Mouse (Mus musculus) cortical plate, adult 2 months (tissue): ENCODE results near the gene Orc5. TPM values are rescaled to one million over a fixed set of nuclear protein-coding genes. Genes with fewer than 3 reads are reported as not detected.
"Not testable (repeated sequence)": the region's sequence is repeated elsewhere in the genome, so short reads cannot be mapped to it uniquely, and the experiment has no call there.

ENCODE experiments used
- H3K27ac ChIP-seq: fragments of 200-500 bp; 2 replicates; pipeline ENCODE4 v1.5.1; 2012; ENCODE audit warnings: low read length, control low read depth, inconsistent platforms; ENCODE audit not compliant: insufficient read depth
- H3K4me1 ChIP-seq: fragments of 200-500 bp; 2 replicates; pipeline ENCODE4 v1.6.1; 2011; ENCODE audit warnings: low read length; ENCODE audit not compliant: control insufficient read depth, insufficient read depth
- H3K4me3 ChIP-seq: fragments of 200-500 bp; 2 replicates; pipeline ENCODE4 v1.5.1; 2011; ENCODE audit warnings: mild to moderate bottlenecking, low read length, control low read depth; ENCODE audit not compliant: insufficient read depth
- CTCF ChIP-seq: fragments of 200-500 bp; IDR thresholded peaks from 2 replicates; pipeline ENCODE4 v1.5.1; 2011; ENCODE audit warnings: mild to moderate bottlenecking, control low read depth, low read length; ENCODE audit not compliant: insufficient read depth; ENCODE audit errors: extremely low read depth
- POLR2A ChIP-seq: fragments of 200-500 bp; IDR thresholded peaks from 2 replicates; pipeline ENCODE4 v1.6.1; 2011; ENCODE audit warnings: mild to moderate bottlenecking, low read length, control low read depth; ENCODE audit not compliant: insufficient read depth; ENCODE audit errors: extremely low read depth
- polyA plus RNA-seq: library from polyadenylated mRNA; depleted of rRNA; stranded (reverse); fragments of >200 nt; gene quantifications from 2 replicates; pipeline ENCODE4 v1.2.3, GENCODE M21; 2012

Gene Orc5
- polyA plus RNA-seq, 1 experiment, result 6.9 TPM

DNA sequence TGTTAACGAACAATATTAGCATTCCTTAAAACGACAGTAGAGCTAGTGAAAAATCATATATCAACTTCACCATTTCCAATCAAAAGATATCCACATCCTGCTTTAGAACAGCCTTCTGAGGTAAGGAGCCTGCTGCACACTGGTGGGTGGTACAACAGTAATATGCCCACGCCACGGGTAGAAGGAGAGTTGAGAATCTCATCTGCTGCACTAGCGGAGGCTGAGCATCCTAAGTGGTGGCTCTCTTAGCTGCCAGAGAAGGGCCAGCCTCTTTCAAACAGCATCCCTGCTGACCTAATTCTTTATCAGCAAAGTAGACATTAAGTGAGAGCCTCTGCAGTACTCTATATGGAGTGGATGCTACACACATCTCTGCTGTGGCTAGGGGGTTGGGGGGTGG, 41.7 kb downstream of the Orc5 start:
- Histone ChIP-seq H3K4me3 (no peak overlapping the region), H3K4me1 (no peaks in the 10 kb centered on the region), H3K27ac (no peak overlapping the region)
- TF ChIP-seq POLR2A (no peak), CTCF (no peak)

- Histone ChIP-seq H3K27ac (no peak overlapping the region), H3K4me1 (no peaks in the 10 kb centered on the region), H3K4me3 (no peak overlapping the region)
- TF ChIP-seq CTCF (no peak), POLR2A (no peak)
These were observed 50.8 kb downstream of the Orc5 start for GRCm38 (mm10) chr5:22499437-22499836.

GRCm38 (mm10) chr5:22491088-22491487, 59.1 kb downstream of the Orc5 start:
- TF ChIP-seq POLR2A, result no peak

GRCm38 (mm10) chr5:22489091-22489490, 61.1 kb downstream of the Orc5 start:
- TF ChIP-seq CTCF, result no peak
- TF ChIP-seq POLR2A, result no peak
- H3K4me1 ChIP-seq, result no peaks in the 10 kb centered on the region; the same call in 1 of the 2 replicates
- no peak overlapping the region for H3K27ac ChIP-seq
- no peak overlapping the region for H3K4me3 ChIP-seq

More at GRCm38 (mm10) chr5:22491088-22491487, 59.1 kb downstream of the Orc5 start:
- Histone ChIP-seq H3K27ac (no peak overlapping the region), H3K4me3 (no peak overlapping the region), H3K4me1 (no peaks in the 10 kb centered on the region; the same call in 1 of the 2 replicates)

GRCm38 (mm10) chr5:22486601-22487206, 63.5 kb downstream of the Orc5 start:
- H3K27ac ChIP-seq, result no peak overlapping the region
- TF ChIP-seq CTCF (no peak), POLR2A (no peak)
- H3K4me1 ChIP-seq, result no peaks in the 10 kb centered on the region; the same call in 1 of the 2 replicates
- H3K4me3 ChIP-seq, result no peak overlapping the region

- H3K4me1 ChIP-seq, result no peaks in the 10 kb centered on the region; the same call in 1 of the 2 replicates
- no peak overlapping the region for H3K27ac ChIP-seq
- no peak overlapping the region for H3K4me3 ChIP-seq
- no peak for TF ChIP-seq POLR2A
- no peak for TF ChIP-seq CTCF
These were observed 64.5 kb downstream of the Orc5 start for GRCm38 (mm10) chr5:22485764-22486163.

GRCm38 (mm10) chr5:22482567-22482966, 67.7 kb downstream of the Orc5 start:
- no peak overlapping the region for H3K4me3 ChIP-seq
- H3K4me1 ChIP-seq, result no peaks in the 10 kb centered on the region; the same call in 1 of the 2 replicates
- TF ChIP-seq CTCF (no peak), POLR2A (no peak)
- no peak overlapping the region for H3K27ac ChIP-seq

- not testable (repeated sequence) for H3K4me1 ChIP-seq, H3K4me3 ChIP-seq
These were observed 77.8 kb downstream of the Orc5 start for GRCm38 (mm10) chr5:22472445-22472844.

DNA sequence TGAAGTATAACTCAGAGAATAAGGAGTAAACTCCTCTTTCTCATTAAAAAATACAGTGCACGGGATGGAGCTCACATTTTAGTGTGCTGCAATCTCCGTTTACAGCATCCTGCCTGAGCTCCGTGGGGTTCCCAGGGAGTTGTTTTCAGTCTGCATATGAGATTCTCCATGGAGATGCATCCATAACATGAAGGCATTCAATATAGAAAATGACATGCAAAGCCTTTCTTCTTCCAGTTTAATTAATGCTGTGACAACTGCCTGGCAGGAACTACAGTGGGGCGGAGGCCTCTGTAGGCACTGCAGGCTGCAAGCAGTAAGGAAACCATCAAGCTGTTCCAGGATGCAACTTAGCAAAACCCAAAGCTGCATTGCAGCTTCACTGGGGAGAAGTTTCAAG, 79.0 kb downstream of the Orc5 start:
- Histone ChIP-seq H3K4me1 (no peaks in the 10 kb centered on the region), H3K27ac (no peak overlapping the region), H3K4me3 (no peak overlapping the region)
- no peak for TF ChIP-seq POLR2A
- TF ChIP-seq CTCF, result no peak

More at GRCm38 (mm10) chr5:22472445-22472844, 77.8 kb downstream of the Orc5 start:
- H3K27ac ChIP-seq, result not testable (repeated sequence)

DNA sequence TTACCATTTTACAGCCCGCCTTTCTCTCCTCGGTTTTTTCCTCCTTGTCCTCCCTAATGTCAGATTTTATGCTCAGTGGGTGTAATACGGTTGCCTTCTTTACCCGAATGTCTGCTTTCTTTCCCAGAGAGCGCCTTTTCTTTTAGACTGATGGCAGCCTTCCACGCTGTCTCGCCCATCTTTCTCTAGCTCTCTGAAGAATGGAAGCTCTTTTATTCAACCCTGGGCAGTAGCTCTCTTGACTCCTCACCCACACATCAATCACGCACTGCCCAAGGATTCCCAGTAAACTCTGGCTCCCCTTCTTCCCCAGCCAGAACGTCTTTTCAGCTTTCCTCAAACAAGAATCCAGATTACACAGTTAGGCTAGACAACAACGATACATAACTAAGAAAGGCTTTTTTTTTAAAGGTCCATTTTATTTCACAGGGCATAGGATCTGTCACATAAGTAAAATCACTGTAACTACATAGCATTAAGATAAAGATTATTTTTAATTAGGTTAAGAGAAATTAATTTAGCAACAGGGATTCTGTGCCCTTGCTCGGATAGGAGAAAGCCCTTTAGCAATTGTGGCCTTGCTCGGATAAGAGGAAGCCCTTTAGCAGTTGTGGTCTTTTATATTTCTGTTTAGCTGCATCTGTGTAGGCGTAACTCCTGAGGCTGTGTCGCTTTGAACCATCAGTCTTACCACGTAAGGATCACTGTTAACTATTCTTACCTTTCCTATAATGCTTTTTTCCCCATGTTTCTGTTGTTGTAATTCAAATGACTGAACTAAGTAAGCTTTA, 97.2 kb downstream of the Orc5 start:
- TF ChIP-seq CTCF (no peak), POLR2A (no peak)
- H3K27ac ChIP-seq, result no peak overlapping the region

More for the DNA sequence above, 97.2 kb downstream of the Orc5 start:
- H3K4me1 ChIP-seq, result no peaks in the 10 kb centered on the region
- H3K4me3 ChIP-seq, result no peak overlapping the region
